Mouse (Mus musculus) layer of hippocampus, adult 18-20 months (tissue): ENCODE measurements around the gene Ccdc85b. TPM values are rescaled to one million over a fixed set of nuclear protein-coding genes. Genes with fewer than 3 reads are reported as not detected.

ENCODE experiments used
- DNase-seq, 2 experiments: peaks; one replicate each; pipeline ENCODE4 v3.0.0; 2022; ENCODE audit warnings: low spot score in 2 of 2
- total RNA-seq, 2 experiments: library from RNA; stranded (reverse); gene quantifications; 2 replicates each; pipeline ENCODE4 v1.2.3; 2021

Ccdc85b gene
- total RNA-seq, 2 experiments from 2014 or later = 36.5 to 37.0 TPM

GRCm38 (mm10) chr19:5425906-5426565 lies 31.7 kb downstream of the Ccdc85b start:
- no peak for DNase-seq

GRCm38 (mm10) chr19:5424782-5425741 lies 32.6 kb downstream of the Ccdc85b start, which contains the start of the genes Drap1 and AI837181:
Gene Drap1, minus strand, starts transcription at chr19:5424979.
Gene AI837181, plus strand, starts transcription at chr19:5425144.
- peak; percentile 89 to 94 for DNase-seq

DNA sequence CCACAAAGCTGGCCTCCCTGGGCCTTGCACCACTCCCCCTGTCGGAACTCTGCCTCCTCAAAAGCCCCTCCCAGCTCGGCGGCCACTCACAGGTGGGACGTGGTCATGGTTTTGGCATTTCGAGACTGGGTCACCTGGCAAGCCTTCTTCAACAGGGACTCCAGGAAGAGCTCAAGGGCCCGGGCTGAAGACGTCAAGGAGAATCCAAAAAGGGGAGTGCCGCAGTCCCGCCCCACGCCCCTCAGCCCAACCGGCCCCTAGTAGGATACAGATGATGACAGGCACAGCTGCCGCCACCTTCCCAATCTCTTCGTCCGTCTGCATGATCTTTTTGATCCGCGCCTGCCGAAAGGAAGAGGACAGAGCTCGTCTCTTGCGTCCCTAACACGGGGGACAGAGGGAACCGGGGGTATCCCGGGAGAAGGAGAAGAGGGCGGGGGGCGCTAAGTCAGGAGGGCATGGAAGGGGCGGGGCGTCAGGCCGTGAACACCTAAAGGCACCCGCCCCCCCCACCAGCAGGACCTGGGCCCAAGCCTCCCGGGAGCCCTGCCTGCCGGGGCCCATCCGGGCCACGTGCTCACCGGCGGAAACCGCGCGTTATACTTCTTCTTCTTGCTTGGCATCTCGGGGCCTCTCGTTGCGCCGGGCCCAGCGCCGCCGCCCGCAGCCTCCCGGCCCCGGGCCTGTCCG lies 33.5 kb downstream of the Ccdc85b start:
- DNase-seq = no peak

DNA sequence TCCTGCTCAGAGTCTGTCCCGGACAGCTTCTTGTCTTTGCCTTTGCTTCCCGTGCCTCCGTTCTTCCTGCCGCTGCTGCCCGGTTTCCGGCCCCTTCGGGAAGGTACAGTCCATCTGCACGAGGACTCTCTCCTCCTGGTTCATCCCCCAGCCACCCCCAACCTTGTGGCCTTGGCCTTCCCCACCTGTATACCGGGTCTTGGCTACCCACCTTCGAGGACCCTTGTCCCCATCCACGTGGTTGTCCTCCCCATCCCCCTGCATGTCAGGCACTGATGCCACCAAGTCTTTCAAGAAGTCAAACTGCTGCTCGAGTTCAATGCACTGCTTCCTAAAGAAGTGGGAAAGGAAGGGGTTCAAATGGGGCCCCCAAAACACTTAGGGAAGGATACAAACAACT lies 34.1 kb downstream of the Ccdc85b start:
- no peak for DNase-seq

DNA sequence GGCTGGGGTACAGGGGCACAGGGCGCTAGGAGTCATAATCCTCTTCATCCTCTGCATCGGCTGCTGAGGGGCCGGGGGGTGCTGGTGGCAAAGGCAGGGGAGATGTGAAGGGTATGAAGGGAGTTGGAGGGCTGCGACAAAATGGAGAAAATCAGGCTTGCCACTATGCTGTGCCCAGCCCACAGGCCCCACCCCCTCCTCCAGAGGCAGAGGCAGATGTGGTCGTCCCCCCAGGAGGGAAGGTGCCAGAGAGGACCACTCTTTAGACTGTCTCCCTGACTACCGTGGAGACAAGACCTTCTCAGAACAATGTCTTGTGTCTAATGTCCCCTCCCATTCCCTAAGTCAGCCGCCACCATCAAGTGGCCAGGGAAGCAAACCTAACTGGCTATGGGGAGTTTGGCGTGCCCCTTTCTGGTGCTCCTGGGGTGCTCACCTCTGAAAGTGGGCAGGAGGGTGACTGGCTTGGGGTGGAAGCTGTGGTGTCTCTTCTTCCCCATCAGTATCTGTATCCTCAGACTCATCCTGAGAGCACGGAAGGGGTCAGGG lies 34.7 kb downstream of the Ccdc85b start:
- no peak for DNase-seq

GRCm38 (mm10) chr19:5422267-5422666 lies 35.4 kb downstream of the Ccdc85b start:
- DNase-seq = no peak

DNA sequence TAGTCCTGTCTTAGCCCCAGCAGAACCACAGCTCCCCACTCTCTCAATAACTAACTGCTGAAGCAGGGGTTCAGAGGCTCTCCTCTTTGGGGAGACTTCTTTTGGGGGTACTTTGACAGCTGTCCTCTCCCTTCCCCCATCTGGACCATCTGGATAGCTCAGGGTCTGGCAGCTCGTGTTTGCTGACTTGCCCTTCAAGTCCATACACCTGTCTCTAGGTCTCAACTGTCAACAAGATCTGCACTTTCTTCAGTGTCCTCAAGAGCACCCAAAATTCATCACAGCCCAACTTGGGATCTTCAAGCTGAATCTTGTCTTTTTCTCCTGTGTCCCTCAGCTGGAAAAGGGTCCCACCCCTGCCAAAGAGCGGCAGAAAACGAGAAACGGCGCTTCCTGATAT lies 35.9 kb downstream of the Ccdc85b start:
- no peak for DNase-seq

DNA sequence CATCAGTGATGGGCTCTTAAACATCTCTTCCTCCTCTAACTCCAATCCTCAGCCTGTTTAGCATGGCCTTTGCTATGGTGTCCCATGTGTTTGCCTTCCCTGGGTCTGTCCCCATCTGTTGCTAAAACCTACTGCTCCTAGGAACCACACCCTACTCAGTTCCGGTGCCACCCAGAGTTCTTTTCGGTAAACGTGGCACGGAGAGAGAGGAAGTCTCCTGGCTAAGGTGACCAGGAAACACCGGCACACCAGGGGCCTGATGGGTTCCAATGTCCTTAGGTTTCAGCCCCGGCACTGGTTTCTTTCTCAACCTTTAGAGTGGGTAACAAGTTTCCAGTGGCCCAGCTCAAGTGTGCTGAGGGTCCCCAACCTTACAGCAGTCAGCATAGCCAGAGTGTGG lies 37.1 kb downstream of the Ccdc85b start:
- no peak for DNase-seq

DNA sequence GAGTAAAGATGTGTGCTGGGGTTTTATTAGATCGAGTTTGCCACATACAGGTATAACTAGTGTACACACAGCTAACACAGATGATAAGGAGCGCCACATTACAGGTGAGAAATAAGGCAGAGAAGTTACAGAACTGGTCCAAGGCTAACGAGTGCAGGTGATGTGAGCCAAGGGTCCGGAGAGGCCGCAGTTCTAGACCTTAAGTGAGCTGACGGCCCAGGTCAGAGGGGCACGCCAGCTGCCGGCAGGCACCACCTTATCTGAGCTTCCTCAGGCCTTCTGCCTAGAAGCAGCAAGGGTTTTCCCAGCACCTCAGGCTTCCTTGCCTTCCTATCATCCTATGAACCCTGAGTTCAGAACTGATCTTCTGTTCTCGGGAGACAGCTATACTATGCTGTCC lies 38.1 kb downstream of the Ccdc85b start:
- DNase-seq = no peak

DNA sequence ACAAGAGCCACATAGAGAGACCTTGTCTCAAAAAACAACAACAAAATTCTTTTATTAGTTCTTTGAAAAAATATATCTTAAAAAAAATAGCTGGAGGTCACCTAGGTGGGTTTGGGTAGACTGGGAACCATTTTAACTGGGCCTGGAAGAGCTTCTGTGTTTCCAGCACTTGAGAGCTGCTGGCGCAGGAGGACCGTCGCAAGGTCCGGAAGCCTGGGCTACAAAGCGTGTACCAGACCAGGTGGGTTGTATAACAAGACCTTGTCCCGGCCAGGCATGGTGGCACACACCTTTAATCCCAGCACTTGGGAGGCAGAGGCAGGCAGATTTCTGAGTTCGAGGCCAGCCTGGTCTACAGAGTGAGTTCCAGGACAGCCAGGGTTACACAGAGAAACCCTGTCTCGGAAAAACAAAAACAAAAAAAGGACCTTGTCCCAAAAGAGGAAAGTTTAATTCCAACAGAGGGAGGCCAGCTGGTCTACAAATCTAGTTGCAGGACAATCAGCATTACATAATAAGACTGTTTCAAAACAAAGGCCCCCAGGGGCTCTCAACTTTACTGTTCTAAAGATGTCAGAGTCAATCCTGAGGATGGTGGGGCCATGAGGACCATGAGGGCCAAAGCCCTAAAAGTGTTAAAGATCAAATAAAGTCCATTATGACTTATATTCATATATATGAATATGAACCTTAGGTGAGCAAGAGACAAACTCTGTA lies 38.8 kb downstream of the Ccdc85b start:
- DNase-seq = no peak

DNA sequence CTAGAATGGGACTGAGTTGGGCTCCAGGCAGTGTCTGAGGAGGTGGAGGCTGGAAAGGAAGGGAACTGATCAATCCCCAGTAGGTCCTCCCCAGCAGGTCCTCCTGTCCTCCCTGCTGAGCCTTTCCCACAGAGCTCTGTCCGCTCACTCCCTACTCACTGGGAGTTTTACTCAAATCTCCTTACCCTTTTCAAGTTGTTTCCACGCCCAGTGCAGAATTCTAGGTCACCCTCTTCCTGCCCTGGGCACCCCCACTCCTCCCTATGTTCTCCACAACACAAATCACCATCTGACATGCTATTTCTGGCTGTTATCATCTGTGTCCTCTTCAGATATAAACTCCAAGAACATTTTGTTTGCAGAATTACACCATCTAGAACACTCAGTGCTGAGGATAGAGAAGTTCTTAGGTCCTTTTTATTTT lies 43.1 kb downstream of the Ccdc85b start:
- peak in 1 of 2 experiments; percentile 55 for DNase-seq

- DNase-seq = no peak
These were observed 43.9 kb downstream of the Ccdc85b start for GRCm38 (mm10) chr19:5413840-5414239.

DNA sequence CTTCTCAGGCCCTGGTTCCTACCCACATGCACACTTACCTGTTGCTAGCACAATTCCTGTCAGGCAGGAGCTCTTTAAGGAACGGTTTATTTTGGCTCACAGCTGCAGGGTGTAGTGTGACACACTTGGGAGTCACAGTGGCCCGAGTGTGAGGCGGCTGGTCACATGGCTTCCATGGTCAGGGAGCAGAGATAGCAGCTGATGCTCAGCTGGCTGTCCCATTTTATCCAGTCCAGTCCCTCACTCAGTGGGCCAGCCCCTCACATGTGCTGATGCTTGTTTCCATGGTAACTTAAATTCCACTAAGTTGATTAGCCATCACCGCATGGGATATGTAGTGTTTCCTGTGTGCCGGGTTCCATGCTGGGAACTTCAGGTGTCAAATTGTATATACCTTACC lies 45.7 kb downstream of the Ccdc85b start:
- no peak for DNase-seq

DNA sequence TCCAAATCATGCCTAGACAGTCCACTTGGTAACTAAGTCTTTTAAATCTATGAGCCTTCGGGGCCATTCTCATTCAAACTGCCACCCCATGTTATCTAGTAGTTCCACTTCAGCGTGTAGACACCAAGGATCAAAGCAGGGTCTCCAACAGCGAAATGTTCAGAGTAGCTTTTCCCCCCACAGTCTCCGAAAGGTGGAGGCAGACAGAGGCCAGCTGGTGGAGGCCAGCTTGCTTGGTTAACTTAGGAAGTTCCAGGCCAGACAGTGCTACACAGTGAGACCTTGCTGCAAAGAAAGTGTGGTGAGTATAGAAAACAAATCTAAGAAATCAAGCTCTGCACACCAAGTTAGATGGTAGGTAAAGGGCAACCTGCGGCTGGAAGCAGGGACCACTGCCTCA lies 47.1 kb downstream of the Ccdc85b start:
- no peak for DNase-seq

DNA sequence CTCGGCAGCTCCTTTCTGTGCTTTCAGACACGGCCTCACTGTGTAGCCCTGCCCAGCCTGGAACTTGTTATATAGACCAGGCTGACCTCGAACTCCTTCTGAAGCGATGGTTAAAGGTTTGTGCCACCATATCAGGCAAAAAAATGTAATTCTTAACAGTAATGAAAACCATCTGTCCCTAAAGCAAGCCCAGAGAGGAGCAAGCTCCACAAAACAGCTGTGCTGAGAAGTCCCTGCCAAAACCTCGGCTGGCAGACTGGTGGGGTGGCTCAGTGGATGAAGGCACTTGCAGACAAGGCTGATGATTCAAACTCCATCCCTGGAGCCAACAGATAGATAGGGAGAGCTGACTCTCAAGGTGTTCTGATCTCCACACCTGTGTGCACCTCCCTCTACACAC lies 48.6 kb downstream of the Ccdc85b start:
- DNase-seq = no peak

DNA sequence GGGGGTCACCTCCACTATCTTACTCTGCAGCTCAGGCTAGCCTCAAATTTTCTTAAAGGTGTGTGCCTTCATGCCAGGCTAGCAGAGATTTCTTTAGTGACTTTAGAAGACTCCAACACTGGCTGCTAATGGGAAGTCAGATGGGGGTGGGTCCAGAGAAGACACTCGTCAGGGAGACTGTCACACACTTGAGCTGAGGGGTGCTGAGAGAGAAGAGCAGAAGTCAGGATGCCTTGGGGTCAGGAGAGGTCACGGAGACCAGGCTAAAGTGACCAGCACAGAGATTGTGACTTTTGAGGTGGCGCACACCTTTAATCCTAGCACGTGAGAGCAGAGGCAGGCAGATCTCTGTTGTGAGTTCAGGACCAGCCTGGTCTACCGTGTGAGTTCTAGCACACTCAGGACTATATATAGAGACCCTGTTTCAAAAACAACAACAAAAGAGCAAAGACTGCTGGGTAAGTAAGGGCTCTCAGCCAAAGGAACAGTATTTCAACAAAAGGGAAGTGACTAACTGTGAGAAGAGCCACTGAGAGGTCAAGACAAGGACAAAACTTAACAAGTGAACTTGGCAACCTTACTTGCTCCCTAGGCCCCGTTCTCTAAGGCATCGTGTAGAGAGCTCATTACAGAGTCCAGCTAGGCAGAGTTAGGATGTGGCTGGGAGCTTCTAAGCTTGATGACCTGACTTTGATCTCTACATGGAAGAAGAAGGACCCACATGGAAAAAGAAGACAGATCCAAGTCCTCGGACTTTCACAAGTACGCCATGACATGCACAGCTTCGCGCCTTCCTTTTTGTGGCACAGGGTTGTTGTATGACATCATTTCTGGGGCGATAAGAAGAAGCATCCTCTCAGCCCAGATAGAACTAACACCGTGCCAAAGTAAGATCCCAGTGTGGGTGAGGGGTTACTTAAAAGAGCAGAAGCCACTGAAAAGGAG lies 49.4 kb downstream of the Ccdc85b start:
- no peak for DNase-seq

GRCm38 (mm10) chr19:5407133-5407532 lies 50.6 kb downstream of the Ccdc85b start:
- DNase-seq = peak in 1 of 2 experiments; percentile 78

DNA sequence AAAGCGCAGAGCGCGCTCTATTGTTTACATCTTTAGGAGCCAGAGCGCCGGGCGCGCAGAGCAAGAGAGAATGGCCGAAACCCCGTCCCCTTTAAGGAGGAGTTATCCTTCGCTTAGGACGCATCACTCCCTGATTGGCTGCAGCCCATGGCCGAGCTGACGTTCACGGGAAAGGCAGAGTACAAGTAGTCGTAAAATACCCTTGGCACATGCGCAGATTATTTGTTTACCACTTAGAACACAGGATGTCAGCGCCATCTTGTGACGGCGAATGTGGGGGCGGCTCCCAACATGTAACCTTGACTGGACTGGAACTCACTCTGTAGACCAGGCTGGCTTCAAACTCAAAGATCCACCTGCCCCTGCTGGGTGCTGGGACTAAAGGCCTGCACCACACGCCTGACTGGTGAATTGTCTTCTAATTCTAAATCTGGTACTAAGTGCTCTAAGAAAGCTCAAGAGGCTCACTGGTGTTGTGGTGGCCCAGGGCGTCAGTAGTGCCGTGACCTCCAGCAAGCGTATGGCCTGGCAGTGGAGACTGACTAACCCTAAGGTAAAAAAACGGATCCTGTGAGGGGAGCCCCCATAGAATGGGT lies 51.1 kb downstream of the Ccdc85b start:
- DNase-seq = peak in 1 of 2 experiments; percentile 62

- DNase-seq = no peak
These were observed 51.8 kb downstream of the Ccdc85b start for GRCm38 (mm10) chr19:5405924-5406323.
